Mouse (Mus musculus): ENCODE measurements around the gene Cnot3. TPM values are rescaled to one million over a fixed set of nuclear protein-coding genes. Genes with fewer than 3 reads are reported as not detected.
"Not testable (repeated sequence)": the region's sequence is repeated elsewhere in the genome, so short reads cannot be mapped to it uniquely, and the experiment has no call there.

Cnot3 gene
- polyA plus RNA-seq (2014; fragmentation: Nextera tagmentation; extraction: Ambion mirVana) = 34.4 and 39.2 TPM in 2 replicates

DNA sequence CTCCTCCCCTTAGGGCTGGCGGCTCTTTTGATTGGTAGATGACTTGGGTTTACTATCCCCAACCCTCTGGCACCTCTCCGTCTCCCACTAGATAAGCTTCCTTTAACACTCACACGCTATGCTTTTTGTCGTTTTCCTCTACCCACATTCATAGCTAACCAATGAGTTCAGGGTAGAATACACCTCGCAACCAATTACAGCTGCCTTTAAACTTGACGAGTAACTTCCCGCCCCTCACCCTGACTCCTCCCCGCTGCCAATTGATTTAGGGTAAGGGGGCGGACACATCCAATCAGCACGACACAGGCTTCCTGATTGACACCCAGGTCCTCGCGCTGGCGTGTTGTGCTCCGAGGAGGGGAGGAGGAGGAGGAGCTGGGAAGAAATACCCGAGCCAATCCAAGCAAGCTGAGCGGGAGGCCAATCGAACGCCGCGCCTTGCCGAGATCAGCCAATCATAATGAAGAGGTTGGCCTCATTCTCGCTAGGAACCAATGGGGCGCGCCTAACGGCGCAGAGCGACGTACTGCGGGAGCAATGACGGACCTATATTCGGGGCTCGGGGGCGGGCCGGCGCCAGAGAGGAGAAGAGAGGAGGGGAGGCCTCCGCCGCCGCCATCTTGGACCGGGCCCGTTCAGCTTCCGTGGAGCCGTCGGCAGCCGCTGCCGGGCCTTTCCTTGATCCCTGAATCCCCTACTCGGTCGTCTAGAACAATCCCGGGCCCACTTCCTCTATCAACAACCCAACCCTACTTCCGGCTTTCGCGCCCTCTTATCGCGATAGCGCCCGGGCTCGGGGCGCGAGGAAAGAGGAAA, at the start of gene Cnot3:
Gene Cnot3 (plus strand): TSS at position 597 of the 816 bp plus-strand sequence.
- Histone ChIP-seq H3K4me2 (replicated peaks) (peak within 1 kb of the TSS; percentile 75), H3K9me3 (ENCODE audit: control insufficient read depth, low read length) (no peaks in the 10 kb centered on the region), H3K4me3 (replicated peaks; ENCODE audit: low read length) (peak within 1 kb of the TSS; percentile 85), H3K4me1 (replicated peaks; ENCODE audit: control insufficient read depth, insufficient read depth, low read length) (peaks cover 35% of the 10 kb centered on the region), H3K9ac (peak within 1 kb of the TSS; percentile 93), H3K27me3 (ENCODE audit: control insufficient read depth, insufficient read depth, low read length) (no peaks in the 10 kb centered on the region), H3K27ac (peak within 1 kb of the TSS; percentile 93), H3K36me3 (replicated peaks; ENCODE audit: control insufficient read depth, insufficient read depth) (peaks cover 20% of the 10 kb centered on the region)
- ATAC-seq (ENCODE audit: low FRiP score) (peak; percentile 98), DNase-seq (ENCODE audit: low spot score) (peak; percentile 97)
- WGBS = under 1% methylated on average over 51 of the region's 58 CpGs

DNA sequence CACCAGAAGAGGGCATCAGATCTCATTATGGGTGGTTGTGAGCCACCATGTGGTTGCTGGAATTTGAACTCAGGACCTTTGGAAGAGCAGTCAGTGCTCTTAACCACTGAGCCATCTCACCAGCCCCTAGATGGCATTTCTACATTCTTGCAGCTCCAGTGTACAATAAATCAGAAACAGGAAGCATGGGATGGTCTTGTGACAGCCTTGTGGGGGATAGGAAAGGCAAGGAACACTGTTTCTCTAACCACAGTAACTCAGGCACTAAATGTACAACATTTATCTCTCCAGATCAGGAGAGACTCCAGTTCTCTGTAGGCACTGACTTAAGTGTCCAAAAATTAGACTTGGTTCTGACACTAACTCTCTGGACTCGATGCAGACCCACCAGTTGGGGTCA, 47.3 kb upstream of the Cnot3 start:
- H3K9me3 ChIP-seq (ENCODE audit: control insufficient read depth, low read length); H3K4me1 ChIP-seq (replicated peaks; ENCODE audit: control insufficient read depth, insufficient read depth, low read length); H3K9ac ChIP-seq; H3K36me3 ChIP-seq (replicated peaks; ENCODE audit: control insufficient read depth, insufficient read depth); H3K27ac ChIP-seq; H3K4me2 ChIP-seq (replicated peaks); ATAC-seq (ENCODE audit: low FRiP score); H3K27me3 ChIP-seq (ENCODE audit: control insufficient read depth, insufficient read depth, low read length); H3K4me3 ChIP-seq (replicated peaks; ENCODE audit: low read length); DNase-seq (ENCODE audit: low spot score): not testable (repeated sequence)
- WGBS = 84% methylated on average over 1 of the region's 1 CpGs

- Histone ChIP-seq H3K9me3 (ENCODE audit: control insufficient read depth, low read length) (no peaks in the 10 kb centered on the region), H3K4me3 (replicated peaks; ENCODE audit: low read length) (no peak overlapping the region), H3K4me2 (replicated peaks) (no peak overlapping the region), H3K4me1 (replicated peaks; ENCODE audit: control insufficient read depth, insufficient read depth, low read length) (no peaks in the 10 kb centered on the region), H3K9ac (no peak overlapping the region), H3K27me3 (ENCODE audit: control insufficient read depth, insufficient read depth, low read length) (no peaks in the 10 kb centered on the region), H3K36me3 (replicated peaks; ENCODE audit: control insufficient read depth, insufficient read depth) (no peaks in the 10 kb centered on the region), H3K27ac (no peak overlapping the region)
- 17% methylated on average over 4 of the region's 4 CpGs for WGBS
- DNase-seq (ENCODE audit: low spot score) (peak; percentile 89), ATAC-seq (ENCODE audit: low FRiP score) (peak; percentile 43; the same call in 1 of the 2 replicates)
These were observed 43.9 kb upstream of the Cnot3 start for GRCm38 (mm10) chr7:3601119-3601518.

DNA sequence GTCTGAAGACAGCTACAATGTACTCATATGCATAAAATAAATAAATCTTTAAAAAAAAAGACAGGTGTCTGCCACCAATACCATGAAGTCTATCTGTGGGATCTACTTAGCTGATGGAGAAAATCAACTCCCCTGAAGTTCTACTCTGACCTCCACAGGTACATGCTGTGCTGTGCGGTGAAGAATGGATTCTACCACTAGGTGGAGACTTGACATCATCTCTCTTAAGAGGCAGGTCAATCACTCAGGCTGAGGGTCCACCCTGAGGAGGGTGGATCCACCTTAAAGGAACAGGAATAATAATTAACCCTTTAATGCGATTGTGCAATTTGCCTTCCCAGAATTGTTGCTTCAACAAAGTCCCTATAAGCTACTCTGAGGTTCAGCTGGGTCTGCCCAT, 38.3 kb upstream of the Cnot3 start:
- no peaks in the 10 kb centered on the region for H3K36me3 ChIP-seq (replicated peaks; ENCODE audit: control insufficient read depth, insufficient read depth)
- no peak overlapping the region for H3K4me3 ChIP-seq (replicated peaks; ENCODE audit: low read length)
- no peak overlapping the region for H3K27ac ChIP-seq
- H3K27me3 ChIP-seq (ENCODE audit: control insufficient read depth, insufficient read depth, low read length) = no peaks in the 10 kb centered on the region
- H3K9ac ChIP-seq = no peak overlapping the region
- WGBS = 23% methylated on average over 2 of the region's 2 CpGs
- no peaks in the 10 kb centered on the region for H3K4me1 ChIP-seq (replicated peaks; ENCODE audit: control insufficient read depth, insufficient read depth, low read length)
- DNase-seq (ENCODE audit: low spot score) (no peak), ATAC-seq (ENCODE audit: low FRiP score) (no peak)
- H3K4me2 ChIP-seq (replicated peaks) = no peak overlapping the region
- H3K9me3 ChIP-seq (ENCODE audit: control insufficient read depth, low read length) = no peaks in the 10 kb centered on the region

DNA sequence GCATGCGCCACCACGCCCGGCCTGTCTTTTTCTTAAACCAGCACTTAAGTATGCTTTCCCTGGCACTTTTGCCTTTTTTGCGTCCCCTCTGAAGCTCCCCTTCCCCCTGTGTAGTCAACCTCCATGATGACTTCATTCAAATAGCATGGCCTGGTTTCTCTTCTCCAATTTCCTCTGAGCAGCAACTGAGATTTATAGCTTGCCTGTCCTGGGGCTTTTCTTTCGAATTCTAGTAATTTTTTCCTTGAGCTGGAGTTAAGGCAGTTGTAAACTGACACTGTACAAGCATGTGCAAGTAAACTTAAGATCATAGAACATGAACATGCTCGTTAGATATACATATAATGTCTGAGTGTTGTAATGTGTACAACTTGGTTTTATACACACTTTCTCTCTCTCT, 37.7 kb upstream of the Cnot3 start:
- Histone ChIP-seq H3K9ac (no peak overlapping the region), H3K4me1 (replicated peaks; ENCODE audit: control insufficient read depth, insufficient read depth, low read length) (no peaks in the 10 kb centered on the region), H3K36me3 (replicated peaks; ENCODE audit: control insufficient read depth, insufficient read depth) (no peaks in the 10 kb centered on the region), H3K27me3 (ENCODE audit: control insufficient read depth, insufficient read depth, low read length) (no peaks in the 10 kb centered on the region), H3K27ac (no peak overlapping the region), H3K4me2 (replicated peaks) (no peak overlapping the region), H3K9me3 (ENCODE audit: control insufficient read depth, low read length) (no peaks in the 10 kb centered on the region), H3K4me3 (replicated peaks; ENCODE audit: low read length) (no peak overlapping the region)
- DNase-seq (ENCODE audit: low spot score) (no peak), ATAC-seq (ENCODE audit: low FRiP score) (no peak)
- 89% methylated on average over 6 of the region's 6 CpGs for WGBS

- Histone ChIP-seq H3K4me3 (replicated peaks; ENCODE audit: low read length) (no peak overlapping the region), H3K27me3 (ENCODE audit: control insufficient read depth, insufficient read depth, low read length) (no peaks in the 10 kb centered on the region), H3K4me2 (replicated peaks) (no peak overlapping the region), H3K9ac (no peak overlapping the region), H3K27ac (no peak overlapping the region), H3K4me1 (replicated peaks; ENCODE audit: control insufficient read depth, insufficient read depth, low read length) (no peaks in the 10 kb centered on the region), H3K9me3 (ENCODE audit: control insufficient read depth, low read length) (no peaks in the 10 kb centered on the region), H3K36me3 (replicated peaks; ENCODE audit: control insufficient read depth, insufficient read depth) (no peaks in the 10 kb centered on the region)
- no peak for ATAC-seq (ENCODE audit: low FRiP score)
- 95% methylated on average over 3 of the region's 3 CpGs for WGBS
- DNase-seq (ENCODE audit: low spot score) = no peak
These were observed 36.4 kb upstream of the Cnot3 start for GRCm38 (mm10) chr7:3608668-3609067.

GRCm38 (mm10) chr7:3609082-3609481, 36.0 kb upstream of the Cnot3 start:
- DNase-seq (ENCODE audit: low spot score) = no peak
- Histone ChIP-seq H3K4me2 (replicated peaks) (no peak overlapping the region), H3K9me3 (ENCODE audit: control insufficient read depth, low read length) (no peaks in the 10 kb centered on the region), H3K9ac (no peak overlapping the region), H3K27ac (no peak overlapping the region), H3K4me1 (replicated peaks; ENCODE audit: control insufficient read depth, insufficient read depth, low read length) (no peaks in the 10 kb centered on the region), H3K4me3 (replicated peaks; ENCODE audit: low read length) (no peak overlapping the region), H3K27me3 (ENCODE audit: control insufficient read depth, insufficient read depth, low read length) (no peaks in the 10 kb centered on the region), H3K36me3 (replicated peaks; ENCODE audit: control insufficient read depth, insufficient read depth) (no peaks in the 10 kb centered on the region)
- 65% methylated on average over 3 of the region's 3 CpGs for WGBS
- no peak for ATAC-seq (ENCODE audit: low FRiP score)

GRCm38 (mm10) chr7:3610437-3610836, 34.6 kb upstream of the Cnot3 start:
- DNase-seq (ENCODE audit: low spot score) (no peak), ATAC-seq (ENCODE audit: low FRiP score) (no peak)
- Histone ChIP-seq H3K4me2 (replicated peaks) (no peak overlapping the region), H3K4me3 (replicated peaks; ENCODE audit: low read length) (no peak overlapping the region), H3K4me1 (replicated peaks; ENCODE audit: control insufficient read depth, insufficient read depth, low read length) (no peaks in the 10 kb centered on the region), H3K27me3 (ENCODE audit: control insufficient read depth, insufficient read depth, low read length) (no peaks in the 10 kb centered on the region), H3K27ac (no peak overlapping the region), H3K9ac (no peak overlapping the region), H3K9me3 (ENCODE audit: control insufficient read depth, low read length) (no peaks in the 10 kb centered on the region), H3K36me3 (replicated peaks; ENCODE audit: control insufficient read depth, insufficient read depth) (no peaks in the 10 kb centered on the region)
- 80% methylated on average over 3 of the region's 3 CpGs for WGBS

DNA sequence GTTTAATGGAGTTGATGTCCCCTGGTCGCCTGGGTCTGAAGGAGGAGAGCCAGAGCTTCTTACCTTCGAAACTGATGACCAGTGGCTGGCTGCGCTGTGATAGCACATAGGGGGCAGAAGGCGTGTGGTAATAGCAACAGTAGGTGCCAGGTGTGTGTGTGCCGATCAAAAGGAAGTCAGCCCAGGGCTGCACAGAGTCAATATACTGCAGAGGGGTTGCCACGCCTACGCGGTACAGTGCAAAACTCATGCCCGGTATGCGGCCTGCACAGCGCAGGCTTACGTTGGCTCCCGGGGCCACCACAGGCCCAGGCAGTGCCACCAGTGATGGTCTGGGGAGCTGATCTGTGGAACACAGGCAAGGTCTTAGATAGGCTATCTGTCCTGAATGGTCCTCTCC, 34.1 kb upstream of the Cnot3 start:
- H3K27me3 ChIP-seq (ENCODE audit: control insufficient read depth, insufficient read depth, low read length) = no peaks in the 10 kb centered on the region
- 87% methylated on average over 13 of the region's 13 CpGs for WGBS
- H3K27ac ChIP-seq = no peak overlapping the region
- H3K36me3 ChIP-seq (replicated peaks; ENCODE audit: control insufficient read depth, insufficient read depth) = no peaks in the 10 kb centered on the region
- H3K4me1 ChIP-seq (replicated peaks; ENCODE audit: control insufficient read depth, insufficient read depth, low read length) = no peaks in the 10 kb centered on the region
- H3K9ac ChIP-seq = no peak overlapping the region
- H3K9me3 ChIP-seq (ENCODE audit: control insufficient read depth, low read length) = no peaks in the 10 kb centered on the region
- H3K4me3 ChIP-seq (replicated peaks; ENCODE audit: low read length) = no peak overlapping the region
- no peak overlapping the region for H3K4me2 ChIP-seq (replicated peaks)
- ATAC-seq (ENCODE audit: low FRiP score) (no peak), DNase-seq (ENCODE audit: low spot score) (no peak)
